Mouse (Mus musculus) liver, embryonic 14.5 days (tissue): ENCODE results near the gene Fam186a. TPM values are rescaled to one million over a fixed set of nuclear protein-coding genes. Genes with fewer than 3 reads are reported as not detected.
"Not testable (repeated sequence)": the region's sequence is repeated elsewhere in the genome, so short reads cannot be mapped to it uniquely, and the experiment has no call there.

ENCODE experiments used
- ATAC-seq: fragments of 200-750 bp; cut with Nextera tagmentation; 2 replicates; pipeline ENCODE4 v1.8.0; 2017; ENCODE audit warnings: moderate number of reproducible peaks, mild to moderate bottlenecking, moderate library complexity; ENCODE audit not compliant: insufficient read depth
- DNase-seq, 3 experiments: peaks; one replicate each; pipeline ENCODE4 v3.0.0-alpha.2; 2012 to 2013; ENCODE audit warnings: low read depth in 3 of 3, low spot score in 3 of 3
- H3K27ac ChIP-seq: fragments of 300-500 bp; sonication (generic); 2 replicates; pipeline ENCODE4 v1.5.1; 2014; ENCODE audit warnings: moderate library complexity, mild to moderate bottlenecking, control low read depth, inconsistent platforms
- H3K27me3 ChIP-seq: fragments of 300-500 bp; sonication (generic); 2 replicates; pipeline ENCODE4 v1.6.1; 2014; ENCODE audit warnings: mild to moderate bottlenecking, low read length, moderate library complexity; ENCODE audit not compliant: control insufficient read depth, insufficient read depth
- H3K36me3 ChIP-seq: fragments of 300-500 bp; sonication (generic); replicated peaks from 2 replicates; pipeline ENCODE4 v1.6.1; 2014; ENCODE audit warnings: low read depth; ENCODE audit not compliant: control insufficient read depth, insufficient read depth
- H3K4me1 ChIP-seq, 2 experiments: fragments of 200-500 bp in 1 of 2; fragments of 300-500 bp in 1 of 2; sonication (generic) in 1 of 2; replicated peaks; 2 replicates each; pipeline ENCODE4 v1.6.1; 2012 to 2014; ENCODE audit warnings: antibody characterized with exemption in 1 of 2, inconsistent platforms in 1 of 2, low read length in 1 of 2; ENCODE audit not compliant: control insufficient read depth in 2 of 2, insufficient read depth in 2 of 2
- H3K4me2 ChIP-seq: fragments of 300-500 bp; sonication (generic); 2 replicates; pipeline ENCODE4 v1.6.1; 2014; ENCODE audit warnings: low read depth, mild to moderate bottlenecking, control low read depth, moderate library complexity
- H3K4me3 ChIP-seq, 2 experiments: fragments of 200-500 bp in 1 of 2; fragments of 300-500 bp in 1 of 2; sonication (generic) in 1 of 2; 2 replicates each; pipeline ENCODE4 v1.5.1; 2012 to 2014; ENCODE audit warnings: low read depth in 2 of 2, low read length in 2 of 2, mild to moderate bottlenecking in 2 of 2, control low read depth in 1 of 2, inconsistent platforms in 1 of 2, moderate library complexity in 1 of 2; ENCODE audit not compliant: insufficient read depth in 1 of 2
- H3K9ac ChIP-seq: fragments of 300-500 bp; sonication (generic); replicated peaks from 2 replicates; pipeline ENCODE4 v1.6.1; 2014; ENCODE audit warnings: mild to moderate bottlenecking, control low read depth, moderate library complexity
- H3K9me3 ChIP-seq: fragments of 300-500 bp; sonication (generic); 2 replicates; pipeline ENCODE4 v1.6.1; 2016; ENCODE audit warnings: low read length, mixed read lengths; ENCODE audit not compliant: control insufficient read depth
- CTCF ChIP-seq: IDR thresholded peaks from 2 replicates; pipeline ENCODE4 v1.5.1; 2016; ENCODE audit warnings: antibody characterized with exemption, low read depth, control low read depth
- EP300 ChIP-seq: IDR thresholded peaks from 2 replicates; pipeline ENCODE4 v1.6.1; 2016; ENCODE audit warnings: antibody characterized with exemption, low read depth
- WGBS: fragments of 180-500 bp; shearing (Covaris S2); extraction: QIAGEN DNeasy Blood & Tissue Kit; methylation state at CpG from one replicate; pipeline ENCODE4 v1.1.7; 2014; ENCODE audit not compliant: insufficient replicate concordance; 5-methylcytosine and 5-hydroxymethylcytosine counted together
- polyA plus RNA-seq, 2 experiments: library from polyadenylated mRNA; depleted of rRNA in 1 of 2; stranded (reverse) in 1 of 2; unstranded in 1 of 2; fragments of >200 nt; fragmentation: Nextera tagmentation in 1 of 2; extraction: Ambion mirVana in 1 of 2; gene quantifications; 2 replicates each; pipeline versions ENCODE4 v1.2.1 to v1.2.3; 2012 to 2014

Gene Fam186a
- polyA plus RNA-seq, 2 experiments: not detected

DNA sequence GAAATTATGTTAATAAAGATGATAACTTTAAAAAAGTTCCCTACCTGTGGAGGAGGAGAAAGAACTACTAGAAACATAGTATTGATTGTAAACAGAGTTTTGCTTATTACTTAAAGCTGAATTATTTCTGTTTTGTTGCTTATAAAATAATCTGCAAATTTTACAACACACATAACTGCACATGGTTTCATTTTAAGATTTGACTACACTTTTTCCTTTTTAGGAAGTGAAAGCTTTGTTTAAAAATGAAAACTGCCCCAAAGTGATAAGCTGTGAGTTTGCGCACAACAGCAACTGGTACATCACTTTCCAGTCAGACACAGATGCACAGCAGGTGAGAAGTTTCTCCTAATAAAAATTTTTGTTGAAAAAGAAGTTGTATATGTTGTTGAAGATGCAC lies 26.2 kb upstream of the Fam186a start:
- Histone ChIP-seq H3K27me3 (no peaks in the 10 kb centered on the region), H3K4me3 (no peak overlapping the region), H3K9me3 (no peaks in the 10 kb centered on the region), H3K9ac (no peak overlapping the region), H3K36me3 (peaks cover 28% of the 10 kb centered on the region), H3K27ac (no peak overlapping the region), H3K4me1 (no peaks in the 10 kb centered on the region), H3K4me2 (no peak overlapping the region)
- no peak for ATAC-seq
- TF ChIP-seq EP300 (no peak), CTCF (no peak)
- WGBS: 78% methylated on average over 1 of the region's 1 CpGs
- DNase-seq: no peak

- H3K27ac ChIP-seq: no peak overlapping the region
- H3K9ac ChIP-seq: no peak overlapping the region
- DNase-seq (no peak), ATAC-seq (no peak)
- 0 out of 4 replicates have a peak, but pooled peaks cover 0 to 2% of the 10 kb centered on the region in 2 experiments for H3K4me1 ChIP-seq
- H3K4me3 ChIP-seq: no peak overlapping the region
- WGBS: 76% methylated on average over 2 of the region's 2 CpGs
- no peaks in the 10 kb centered on the region for H3K36me3 ChIP-seq
- TF ChIP-seq EP300 (no peak), CTCF (no peak)
- H3K4me2 ChIP-seq: no peak overlapping the region
- H3K27me3 ChIP-seq: no peaks in the 10 kb centered on the region
- H3K9me3 ChIP-seq: no peaks in the 10 kb centered on the region
These were observed 12.9 kb upstream of the Fam186a start for GRCm38 (mm10) chr15:99979715-99980114.

DNA sequence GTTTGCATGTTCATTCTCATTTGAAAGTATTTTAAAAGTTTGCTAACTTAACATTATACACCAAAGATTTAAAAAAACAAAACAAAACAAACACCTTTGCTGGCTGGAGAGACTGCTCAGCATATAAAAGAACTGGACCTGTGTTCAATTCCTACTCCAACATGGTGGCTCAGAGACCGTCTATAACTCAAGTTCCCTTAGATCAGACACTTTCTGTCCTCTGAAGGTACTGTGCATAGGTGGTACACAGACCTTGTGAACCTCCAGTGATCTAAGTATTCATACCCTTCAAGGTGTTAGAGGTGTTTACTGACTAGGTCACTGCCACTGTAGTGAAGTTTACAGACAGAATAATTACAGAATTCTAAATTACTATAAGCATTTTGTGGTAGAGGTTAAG lies 12.4 kb upstream of the Fam186a start:
- TF ChIP-seq EP300 (no peak), CTCF (no peak)
- no peaks in the 10 kb centered on the region for H3K36me3 ChIP-seq
- H3K4me3 ChIP-seq: no peak overlapping the region
- DNase-seq: no peak
- WGBS: 59% methylated on average over 1 of the region's 1 CpGs
- no peak overlapping the region for H3K9ac ChIP-seq
- ATAC-seq: no peak
- no peak overlapping the region for H3K4me2 ChIP-seq
- H3K27me3 ChIP-seq: no peaks in the 10 kb centered on the region
- no peaks in the 10 kb centered on the region for H3K9me3 ChIP-seq
- 0 out of 4 replicates have a peak, but pooled peaks cover 0 to 2% of the 10 kb centered on the region in 2 experiments for H3K4me1 ChIP-seq
- H3K27ac ChIP-seq: no peak overlapping the region

DNA sequence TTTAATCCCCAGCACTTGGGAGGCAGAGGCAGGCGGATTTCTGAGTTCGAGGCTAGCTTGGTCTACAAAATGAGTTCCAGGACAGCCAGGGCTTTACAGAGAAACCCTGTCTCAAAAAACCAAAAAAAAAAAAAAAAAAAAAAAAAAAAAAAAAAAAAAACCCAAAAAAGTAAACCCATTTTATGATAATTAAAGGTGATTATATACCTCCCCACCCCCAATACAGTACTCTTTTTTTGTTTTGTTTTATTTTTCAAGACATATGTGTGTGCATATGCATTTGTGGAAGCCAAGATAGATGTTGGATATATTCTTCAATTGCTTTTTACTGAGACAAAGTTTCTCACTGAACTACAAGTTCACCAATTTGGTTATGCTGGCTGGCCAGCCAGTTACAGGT lies 9.3 kb upstream of the Fam186a start:
- H3K36me3 ChIP-seq, H3K9ac ChIP-seq, H3K4me2 ChIP-seq, H3K4me3 ChIP-seq, ATAC-seq, H3K27ac ChIP-seq, H3K4me1 ChIP-seq, H3K27me3 ChIP-seq, DNase-seq, H3K9me3 ChIP-seq: not testable (repeated sequence)
- 65% methylated on average over 2 of the region's 2 CpGs for WGBS

- ATAC-seq: no peak
- peak overlapping the region; percentile 16; the same call in 1 of the 2 replicates for H3K9ac ChIP-seq
- H3K4me1 ChIP-seq: peaks cover 2 to 3% of the 10 kb centered on the region in 2 experiments; a peak in 3 of 4 replicates
- no peak overlapping the region for H3K27ac ChIP-seq
- H3K4me3 ChIP-seq: peak overlapping the region in 1 of 2 experiments; percentile 94; a peak in 2 of 4 replicates
- peak overlapping the region; percentile 85 for H3K4me2 ChIP-seq
- TF ChIP-seq CTCF (no peak), EP300 (no peak)
- no peaks in the 10 kb centered on the region for H3K27me3 ChIP-seq
- WGBS: 43% methylated on average over 2 of the region's 2 CpGs
- H3K9me3 ChIP-seq: no peaks in the 10 kb centered on the region
- no peaks in the 10 kb centered on the region for H3K36me3 ChIP-seq
- no peak for DNase-seq
These were observed 7.8 kb upstream of the Fam186a start for GRCm38 (mm10) chr15:99974476-99975220.
